Mouse (Mus musculus) ES-Bruce4 (cell line): ENCODE results near the gene Ern1. TPM values are rescaled to one million over a fixed set of nuclear protein-coding genes. Genes with fewer than 3 reads are reported as not detected.

Experiments
- H3K27ac ChIP-seq: 2 replicates; pipeline ENCODE4 v1.5.1; 2012; ENCODE audit warnings: low read length, inconsistent platforms; ENCODE audit not compliant: insufficient read depth
- H3K27me3 ChIP-seq: 2 replicates; pipeline ENCODE4 v1.6.1; 2012; ENCODE audit warnings: mild to moderate bottlenecking, low read length, inconsistent platforms; ENCODE audit not compliant: control insufficient read depth, poor library complexity, insufficient read depth, severe bottlenecking
- H3K36me3 ChIP-seq: 2 replicates; pipeline ENCODE4 v1.6.1; 2012; ENCODE audit warnings: inconsistent platforms, mild to moderate bottlenecking, low read length, moderate library complexity; ENCODE audit not compliant: control insufficient read depth, poor library complexity, insufficient read depth, severe bottlenecking
- H3K4me1 ChIP-seq: one replicate; pipeline ENCODE4 v1.8.1; 2011; ENCODE audit warnings: low read length; ENCODE audit not compliant: control insufficient read depth, insufficient read depth
- H3K4me3 ChIP-seq: 2 replicates; pipeline ENCODE4 v1.5.1; 2011; ENCODE audit warnings: low read depth, mild to moderate bottlenecking, low read length
- H3K9ac ChIP-seq: 2 replicates; pipeline ENCODE4 v1.6.1; 2012; ENCODE audit warnings: low read depth, mild to moderate bottlenecking, inconsistent platforms; ENCODE audit not compliant: poor library complexity, severe bottlenecking
- H3K9me3 ChIP-seq: replicated peaks from 2 replicates; pipeline ENCODE4 v1.6.1; 2012; ENCODE audit warnings: mild to moderate bottlenecking, low read length, inconsistent platforms; ENCODE audit not compliant: control insufficient read depth, poor library complexity, insufficient read depth, severe bottlenecking
- CTCF ChIP-seq: IDR thresholded peaks from one replicate; pipeline ENCODE4 v1.8.1; 2011; ENCODE audit warnings: low read depth, low read length
- EP300 ChIP-seq: IDR thresholded peaks from 2 replicates; pipeline ENCODE4 v1.6.1; 2011; ENCODE audit warnings: low read depth, low read length; ENCODE audit not compliant: insufficient read depth
- POLR2A ChIP-seq: IDR thresholded peaks from one replicate; pipeline ENCODE4 v1.8.1; 2011; ENCODE audit warnings: low read length; ENCODE audit not compliant: insufficient read depth
- polyA plus RNA-seq: library from polyadenylated mRNA; stranded (reverse); fragments of >200 nt; gene quantifications from 2 replicates; pipeline ENCODE4 v1.2.4, GENCODE M21; 2011; ENCODE audit warnings: low read depth; ENCODE audit not compliant: missing spikeins, insufficient read depth, insufficient read length

Ern1 gene
- polyA plus RNA-seq, 1 experiment, result 9.4 TPM

- Histone ChIP-seq H3K9me3 (no peaks in the 10 kb centered on the region), H3K27ac (no peak overlapping the region), H3K9ac (no peak overlapping the region), H3K4me1 (no peaks in the 10 kb centered on the region), H3K27me3 (no peaks in the 10 kb centered on the region; the same call in 1 of the 2 replicates), H3K4me3 (no peak overlapping the region), H3K36me3 (no peaks in the 10 kb centered on the region; the same call in 1 of the 2 replicates)
- no peak for TF ChIP-seq EP300
- TF ChIP-seq POLR2A, result no peak
- TF ChIP-seq CTCF, result no peak
Observed at GRCm38 (mm10) chr11:106428556-106428955, 59.1 kb downstream of the Ern1 start.

DNA sequence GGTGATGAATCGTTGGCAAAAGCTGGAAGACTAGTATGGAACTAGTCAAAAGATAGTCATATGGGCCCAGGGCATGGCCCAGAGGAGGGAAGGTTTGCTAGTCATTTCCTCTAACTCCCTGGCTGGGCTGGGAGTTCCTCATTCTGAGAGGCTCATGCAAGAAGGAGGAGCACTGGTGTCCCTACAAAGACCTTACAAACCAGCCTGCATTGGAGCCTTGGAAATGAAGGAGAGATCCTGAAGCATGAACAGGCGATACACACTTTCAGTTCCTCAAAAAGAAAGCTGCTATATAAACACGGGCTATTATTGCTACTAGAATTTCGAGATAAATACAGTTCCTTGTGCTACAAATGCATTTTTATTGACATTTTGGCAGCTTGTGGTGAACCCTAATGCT is 59.5 kb downstream of the Ern1 start:
- H3K36me3 ChIP-seq, result peaks cover 1% of the 10 kb centered on the region
- H3K9ac ChIP-seq, result no peak overlapping the region
- H3K4me3 ChIP-seq, result no peak overlapping the region
- H3K27me3 ChIP-seq, result no peaks in the 10 kb centered on the region; the same call in 1 of the 2 replicates
- H3K27ac ChIP-seq, result no peak overlapping the region
- TF ChIP-seq CTCF, result no peak
- TF ChIP-seq POLR2A, result no peak
- no peak for TF ChIP-seq EP300
- H3K4me1 ChIP-seq, result no peaks in the 10 kb centered on the region
- no peaks in the 10 kb centered on the region for H3K9me3 ChIP-seq

DNA sequence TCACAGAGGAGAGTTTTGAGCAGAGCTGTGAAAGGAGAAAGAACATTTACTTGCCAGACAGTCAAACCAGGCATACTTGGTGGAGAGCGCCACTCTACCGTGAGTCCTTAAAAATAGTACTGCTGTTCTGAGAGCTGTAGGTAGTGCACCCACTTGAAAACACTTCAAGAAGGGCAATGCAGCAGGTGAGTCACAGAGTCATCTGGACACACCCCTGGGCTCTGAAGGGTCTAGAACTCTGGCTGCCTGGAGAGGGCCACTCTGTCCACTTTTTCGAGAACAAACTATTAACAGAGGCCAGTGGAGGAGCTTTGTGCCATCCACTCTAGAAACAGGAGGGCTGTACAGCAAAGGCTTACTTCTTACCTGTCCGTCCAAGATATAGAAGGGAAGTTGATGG is 61.2 kb downstream of the Ern1 start:
- Histone ChIP-seq H3K9me3 (no peaks in the 10 kb centered on the region), H3K4me1 (no peaks in the 10 kb centered on the region), H3K27ac (no peak overlapping the region), H3K27me3 (no peaks in the 10 kb centered on the region; the same call in 1 of the 2 replicates), H3K36me3 (peaks cover 4% of the 10 kb centered on the region), H3K4me3 (no peak overlapping the region), H3K9ac (no peak overlapping the region)
- no peak for TF ChIP-seq CTCF
- no peak for TF ChIP-seq POLR2A
- TF ChIP-seq EP300, result no peak

GRCm38 (mm10) chr11:106425201-106425600 is 62.5 kb downstream of the Ern1 start:
- H3K27ac ChIP-seq, result no peak overlapping the region
- H3K9ac ChIP-seq, result no peak overlapping the region
- H3K27me3 ChIP-seq, result no peaks in the 10 kb centered on the region; the same call in 1 of the 2 replicates
- H3K36me3 ChIP-seq, result peaks cover 4% of the 10 kb centered on the region
- no peaks in the 10 kb centered on the region for H3K4me1 ChIP-seq
- no peaks in the 10 kb centered on the region for H3K9me3 ChIP-seq
- TF ChIP-seq CTCF (no peak), EP300 (no peak), POLR2A (no peak)
- H3K4me3 ChIP-seq, result no peak overlapping the region

DNA sequence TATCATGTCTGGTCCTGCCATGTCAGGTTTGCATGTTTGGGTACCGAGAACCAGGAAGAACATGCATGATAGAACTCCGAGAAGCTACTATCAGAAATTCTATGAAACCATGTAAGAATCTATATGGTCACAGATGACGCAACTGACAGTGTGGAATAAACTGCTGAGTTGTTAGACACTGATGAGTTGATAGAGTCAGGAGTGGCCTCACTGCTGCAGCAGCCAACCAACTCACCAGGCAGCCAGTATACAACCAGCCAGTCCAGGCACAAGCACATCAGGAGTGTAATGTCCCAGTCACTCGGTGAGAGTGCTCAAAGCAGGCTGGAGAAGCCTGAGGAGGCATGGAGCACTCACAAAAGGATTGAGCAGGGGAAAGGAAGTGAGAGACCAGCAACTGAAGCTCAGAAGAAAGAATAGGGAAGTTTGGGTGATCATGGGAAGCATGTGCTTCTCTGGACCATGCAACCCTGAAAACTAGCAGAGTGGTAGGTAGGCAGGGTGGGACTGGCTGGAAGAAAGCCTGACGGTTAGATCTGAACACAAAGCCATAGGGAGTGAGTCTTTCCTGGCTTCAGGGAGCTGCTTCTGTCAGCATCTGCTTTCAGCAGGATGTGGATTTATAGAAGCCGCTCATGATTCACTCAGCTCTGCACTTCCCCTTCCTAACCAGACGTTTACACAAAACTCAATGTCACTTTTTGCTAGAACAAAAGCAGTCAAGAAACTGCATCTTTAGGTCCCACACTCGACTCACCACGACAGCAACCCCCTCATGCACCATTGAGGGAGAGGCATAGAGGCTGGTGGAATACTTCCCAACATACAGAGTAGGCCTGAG is 68.2 kb downstream of the Ern1 start:
- no peak for TF ChIP-seq CTCF
- no peak for TF ChIP-seq POLR2A
- TF ChIP-seq EP300, result no peak
- no peak overlapping the region for H3K4me3 ChIP-seq
- H3K9ac ChIP-seq, result no peak overlapping the region
- no peaks in the 10 kb centered on the region for H3K4me1 ChIP-seq
- no peaks in the 10 kb centered on the region for H3K9me3 ChIP-seq
- H3K27ac ChIP-seq, result no peak overlapping the region
- H3K36me3 ChIP-seq, result peaks cover 4% of the 10 kb centered on the region; the same call in 1 of the 2 replicates
- no peaks in the 10 kb centered on the region for H3K27me3 ChIP-seq

GRCm38 (mm10) chr11:106418622-106419196 is 68.9 kb downstream of the Ern1 start:
- H3K4me3 ChIP-seq, result no peak overlapping the region
- peaks cover 4% of the 10 kb centered on the region; the same call in 1 of the 2 replicates for H3K36me3 ChIP-seq
- no peak overlapping the region for H3K9ac ChIP-seq
- H3K27me3 ChIP-seq, result no peaks in the 10 kb centered on the region
- no peaks in the 10 kb centered on the region for H3K9me3 ChIP-seq
- TF ChIP-seq EP300 (no peak), POLR2A (no peak), CTCF (peak; percentile 89)
- H3K27ac ChIP-seq, result no peak overlapping the region
- H3K4me1 ChIP-seq, result no peaks in the 10 kb centered on the region
